Mouse (Mus musculus): ENCODE measurements at regions not wholly inside any gene's neighbourhood (a gene's known extent, or its start where the extent isn't known, plus 50 kb on each side); places are given as distances from the start of the nearest gene placed in this dataset.
"Not testable (repeated sequence)": the region's sequence is repeated elsewhere in the genome, so short reads cannot be mapped to it uniquely, and the experiment has no call there.

DNA sequence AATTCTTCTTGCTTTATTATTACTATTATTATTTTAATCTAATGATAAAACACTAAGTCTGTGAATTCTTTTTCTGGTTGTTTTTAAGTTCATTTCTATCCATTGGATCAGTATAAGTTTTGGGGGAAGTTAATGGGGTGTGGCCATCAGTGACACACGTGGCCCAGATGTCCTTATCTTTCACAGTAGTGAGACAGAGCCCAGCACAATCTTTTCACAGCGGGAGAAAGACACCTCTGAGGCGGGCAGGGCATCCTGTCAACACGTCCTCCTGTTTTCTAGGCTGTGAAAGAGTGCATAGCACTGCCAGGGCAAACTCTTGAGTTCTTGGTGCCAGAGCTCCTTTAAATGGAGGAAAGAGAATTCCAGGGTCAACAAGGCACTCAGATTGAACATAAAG, 162.1 kb downstream of the Ifng start:
- DNase-seq (ENCODE audit: inconsistent age in 2 of 2, low spot score in 1 of 2): no peak

DNA sequence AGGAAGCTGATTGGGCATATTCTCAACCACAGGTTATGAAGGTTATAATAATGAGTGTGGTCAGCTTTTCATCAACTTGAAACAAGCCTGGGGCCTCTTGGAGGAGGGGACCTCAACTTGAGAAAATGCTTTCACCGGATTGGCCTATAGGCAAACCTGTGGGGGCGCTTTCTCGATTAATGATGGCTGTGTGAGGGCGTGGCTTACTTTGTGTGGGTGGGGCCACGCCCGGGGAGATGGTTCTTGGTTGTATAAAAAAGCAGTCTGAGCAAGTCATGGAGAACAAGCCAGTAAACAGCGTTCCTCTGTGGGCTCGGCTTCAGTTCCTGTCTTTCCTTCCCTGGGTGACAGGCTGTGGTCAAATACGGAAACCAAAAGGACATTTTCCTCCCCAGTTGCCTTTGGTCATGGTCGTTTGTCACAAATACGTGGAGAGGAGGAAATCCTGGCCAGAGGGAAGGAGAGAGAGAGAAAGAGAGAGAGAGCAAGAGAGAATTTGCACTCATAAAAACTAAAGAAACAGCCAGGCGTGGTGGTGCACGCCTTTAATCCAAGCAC, 163.1 kb downstream of the Ifng start:
- peak in 1 of 2 experiments; percentile 9 for DNase-seq (ENCODE audit: inconsistent age in 2 of 2, low spot score in 1 of 2)

GRCm38 (mm10) chr10:118605156-118605821, 164.4 kb downstream of the Ifng start:
- DNase-seq (ENCODE audit: inconsistent age in 2 of 2, low spot score in 1 of 2): no peak

- DNase-seq (ENCODE audit: inconsistent age in 2 of 2, low spot score in 1 of 2): no peak
Measured at GRCm38 (mm10) chr10:118607418-118607817, 166.6 kb downstream of the Ifng start.

DNA sequence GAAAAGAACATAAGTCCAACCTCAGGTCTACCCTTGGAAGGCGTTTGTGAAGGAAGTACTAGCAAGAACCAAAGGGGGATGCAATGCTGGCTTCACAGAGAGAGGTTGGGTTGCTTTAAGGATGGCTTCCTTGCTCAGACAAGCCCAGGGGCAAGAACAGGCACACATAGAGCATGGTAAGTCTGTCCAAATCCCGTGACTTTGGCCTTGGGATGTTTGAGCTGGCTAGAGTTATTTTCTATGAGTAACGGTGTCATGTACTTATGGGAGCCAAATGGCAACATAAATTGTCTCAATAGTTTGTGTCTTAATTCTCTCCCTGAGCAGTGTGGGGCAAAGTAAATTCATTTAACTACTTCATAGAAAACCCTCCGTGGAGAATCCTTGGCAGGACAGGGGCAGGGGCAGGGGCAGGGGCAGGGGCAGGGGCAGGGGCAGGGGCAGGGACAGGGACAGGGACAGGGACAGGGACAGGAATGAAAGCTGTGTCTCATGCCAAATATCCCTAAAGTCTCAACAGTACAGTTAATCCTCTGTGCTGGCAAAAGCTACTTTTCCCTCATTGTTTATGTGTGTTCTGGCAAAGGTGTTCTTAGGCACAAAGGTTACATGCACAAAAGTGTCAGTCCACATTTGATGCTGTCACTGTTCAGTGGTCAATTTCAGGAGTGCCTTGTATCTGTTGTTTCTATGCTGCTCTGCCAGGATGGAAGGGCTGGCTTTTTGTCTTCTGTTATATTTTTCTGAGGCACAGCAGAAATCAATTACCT, 167.7 kb downstream of the Ifng start:
- peak; percentile 17 to 81 for DNase-seq (ENCODE audit: inconsistent age in 2 of 2, low spot score in 1 of 2)

DNA sequence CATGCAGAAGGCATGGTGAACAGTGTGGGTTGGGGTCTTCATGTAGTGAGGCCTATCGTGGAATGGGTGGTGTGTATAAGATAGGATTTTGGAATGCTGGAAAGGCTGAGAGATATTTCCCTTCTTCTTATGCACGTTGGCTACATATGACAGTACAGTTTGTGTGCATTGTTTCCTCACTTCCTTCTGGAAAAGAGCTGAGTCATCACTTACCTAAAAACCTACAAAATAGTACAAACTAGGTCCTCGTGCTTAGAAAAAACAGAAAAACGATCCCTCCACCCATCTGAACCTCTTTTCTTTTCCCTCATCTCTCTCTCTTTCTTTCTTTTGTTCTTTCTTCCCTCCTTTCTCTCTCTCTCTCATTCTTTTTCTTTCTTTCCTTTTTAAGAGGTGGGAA, 168.3 kb downstream of the Ifng start:
- DNase-seq (ENCODE audit: inconsistent age in 2 of 2, low spot score in 1 of 2): no peak

- no peak for DNase-seq (ENCODE audit: inconsistent age in 2 of 2, low spot score in 1 of 2)
Measured at GRCm38 (mm10) chr10:118610868-118611461, 170.1 kb downstream of the Ifng start.

GRCm38 (mm10) chr10:118612091-118612490, 171.2 kb downstream of the Ifng start:
- no peak for DNase-seq (ENCODE audit: inconsistent age in 2 of 2, low spot score in 1 of 2)

DNA sequence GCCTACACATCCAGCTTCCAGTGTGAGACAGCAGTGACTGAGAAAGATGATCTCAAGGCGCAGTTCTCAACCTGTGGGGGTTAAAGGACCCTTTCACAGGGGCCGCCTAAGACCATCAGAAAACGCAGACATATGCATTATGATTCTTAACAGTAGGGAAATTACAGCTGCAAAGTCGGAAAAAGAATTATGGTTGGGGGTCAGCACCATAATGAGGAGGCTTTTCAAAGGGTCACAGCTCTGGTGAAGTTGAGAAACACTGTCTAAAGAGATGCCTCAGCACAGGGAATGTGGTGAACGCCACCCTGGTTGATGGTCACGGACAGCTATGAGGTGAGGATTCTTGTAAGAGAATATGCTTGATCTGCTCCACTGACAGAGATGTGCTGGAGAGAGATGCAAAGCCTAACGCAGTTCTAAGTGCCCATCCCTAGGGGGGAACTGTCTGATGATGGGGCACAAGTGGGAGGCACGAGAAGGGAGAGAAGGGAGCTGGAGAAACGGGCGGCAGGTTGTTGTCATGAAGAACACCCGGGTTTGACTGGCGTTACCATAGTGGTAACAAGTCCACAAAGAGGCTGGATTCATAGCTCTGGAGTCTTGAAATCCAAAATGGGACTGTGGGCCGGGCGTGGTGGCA, 172.3 kb downstream of the Ifng start:
- no peak for DNase-seq (ENCODE audit: inconsistent age in 2 of 2, low spot score in 1 of 2)

DNA sequence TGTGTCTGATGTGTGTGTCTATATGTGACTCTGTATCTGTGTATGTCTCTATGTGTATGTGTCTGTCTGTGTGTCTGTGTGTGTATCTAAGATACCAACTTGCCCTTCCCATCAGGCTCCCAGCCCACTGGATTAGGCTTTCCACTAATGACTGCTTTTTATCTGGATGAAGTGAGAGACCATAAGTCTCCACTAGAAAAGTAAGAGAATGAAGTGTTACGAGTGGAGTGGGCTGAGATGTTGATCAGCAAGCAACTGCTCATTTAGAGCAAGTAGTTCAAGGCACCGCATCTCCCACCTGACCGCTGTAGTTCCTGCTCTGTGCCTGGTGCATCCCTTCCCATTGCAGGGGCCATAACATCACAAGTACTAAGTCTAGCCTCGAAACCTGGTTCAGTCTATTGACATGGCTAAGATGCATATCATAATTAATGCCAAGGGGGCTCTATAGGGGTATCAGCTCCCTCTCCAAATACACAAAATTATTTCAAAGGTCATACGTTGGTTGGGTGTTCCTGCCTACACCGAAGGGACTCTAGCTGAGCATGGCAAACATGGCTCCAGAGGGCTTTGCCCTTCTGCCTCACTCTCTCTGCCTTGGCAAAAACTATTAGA, 173.5 kb downstream of the Ifng start:
- DNase-seq (ENCODE audit: inconsistent age in 2 of 2, low spot score in 1 of 2): no peak

GRCm38 (mm10) chr10:118615131-118616020, 174.5 kb downstream of the Ifng start:
- no peak for DNase-seq (ENCODE audit: inconsistent age in 2 of 2, low spot score in 1 of 2)

- no peak for DNase-seq (ENCODE audit: inconsistent age in 2 of 2, low spot score in 1 of 2)
Measured at GRCm38 (mm10) chr10:118616031-118616615, 175.3 kb downstream of the Ifng start.

GRCm38 (mm10) chr10:118617291-118618044, 176.6 kb downstream of the Ifng start:
- no peak for DNase-seq (ENCODE audit: inconsistent age in 2 of 2, low spot score in 1 of 2)

DNA sequence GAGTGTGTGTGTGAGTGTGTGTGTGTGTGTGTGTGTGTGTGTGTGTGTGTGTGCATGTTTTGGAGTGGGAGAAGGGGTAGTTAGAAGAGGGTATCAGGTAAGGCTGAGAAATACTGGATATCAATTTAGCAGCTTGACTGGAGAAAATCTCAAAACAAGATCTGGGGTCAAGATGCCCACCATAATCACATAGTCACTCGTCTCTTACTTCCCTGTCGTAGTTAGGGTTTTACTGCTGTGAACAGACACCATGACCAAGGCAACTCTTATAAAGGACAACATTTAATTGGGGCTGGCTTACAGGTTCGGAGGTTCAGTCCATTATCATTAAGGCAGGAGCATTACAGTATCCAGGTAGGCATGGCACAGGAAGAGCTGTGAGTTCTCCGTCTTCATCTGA, 177.4 kb downstream of the Ifng start:
- DNase-seq (ENCODE audit: inconsistent age in 2 of 2, low spot score in 1 of 2): not testable (repeated sequence)

GRCm38 (mm10) chr10:118618766-118619600, 178.1 kb downstream of the Ifng start:
- DNase-seq (ENCODE audit: inconsistent age in 2 of 2, low spot score in 1 of 2): no peak

DNA sequence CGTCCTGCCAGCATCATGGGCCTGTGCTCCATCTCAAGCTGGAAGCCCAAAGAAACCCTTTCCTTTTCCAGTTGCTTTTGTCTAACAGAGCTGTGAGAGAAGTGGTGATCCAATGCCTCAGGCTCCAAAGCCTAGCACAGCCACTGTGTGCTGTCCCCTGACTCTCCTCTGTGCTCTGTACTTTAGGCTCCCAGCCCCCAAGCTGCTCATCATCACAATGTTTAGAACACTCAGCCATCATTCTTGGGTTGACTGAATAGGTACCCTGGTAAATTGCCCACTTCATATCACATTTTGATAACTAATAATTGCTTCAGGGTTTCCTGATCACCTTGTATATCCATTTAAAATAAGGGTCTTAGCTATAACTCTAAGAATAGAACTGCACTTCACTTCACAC, 178.8 kb downstream of the Ifng start:
- DNase-seq (ENCODE audit: inconsistent age in 2 of 2, low spot score in 1 of 2): no peak

- no peak for DNase-seq (ENCODE audit: inconsistent age in 2 of 2, low spot score in 1 of 2)
Measured at GRCm38 (mm10) chr10:118620611-118621010, 179.8 kb downstream of the Ifng start.

DNA sequence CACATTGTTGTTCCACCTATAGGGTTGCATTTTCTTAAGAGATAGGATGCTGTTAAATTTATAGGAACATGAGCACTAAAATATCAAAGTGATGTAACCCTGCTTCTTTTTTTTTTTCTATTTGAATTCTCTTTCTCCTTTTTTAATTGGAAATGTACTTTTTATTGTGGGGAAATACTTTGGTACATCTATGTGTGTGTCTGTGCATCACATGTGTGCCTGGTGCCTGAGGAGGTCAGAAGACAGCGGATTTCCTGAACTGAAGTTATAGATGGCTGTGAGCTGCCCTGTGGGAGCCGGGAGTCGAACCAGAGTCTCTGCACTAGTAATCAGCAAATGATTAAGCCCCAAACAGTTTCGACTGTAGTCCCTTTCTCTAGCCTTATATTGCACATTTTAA, 180.7 kb downstream of the Ifng start:
- DNase-seq (ENCODE audit: inconsistent age in 2 of 2, low spot score in 1 of 2): no peak
